Mouse (Mus musculus) erythroblast, embryonic 14.5 days (primary cell): Measurements from ENCODE around the gene B230217C12Rik. TPM values are rescaled to one million over a fixed set of nuclear protein-coding genes. Genes with fewer than 3 reads are reported as not detected.

Experiments used
- H3K27me3 ChIP-seq: 2 replicates; pipeline ENCODE4 v1.6.1; 2012; ENCODE audit warnings: inconsistent platforms; ENCODE audit not compliant: control insufficient read depth
- H3K36me3 ChIP-seq: 2 replicates; pipeline ENCODE4 v1.6.1; 2012; ENCODE audit warnings: mild to moderate bottlenecking, inconsistent platforms; ENCODE audit not compliant: control insufficient read depth
- H3K4me1 ChIP-seq: 2 replicates; pipeline ENCODE4 v1.6.1; 2012; ENCODE audit warnings: inconsistent platforms; ENCODE audit not compliant: control insufficient read depth
- H3K4me3 ChIP-seq: replicated peaks from 2 replicates; pipeline ENCODE3; 2012; ENCODE audit warnings: moderate library complexity, mild to moderate bottlenecking, inconsistent platforms
- H3K9me3 ChIP-seq: 2 replicates; pipeline ENCODE4 v1.6.1; 2012; ENCODE audit warnings: low read length, inconsistent platforms, mixed read lengths; ENCODE audit not compliant: control insufficient read depth
- GATA1 ChIP-seq: IDR thresholded peaks from 2 replicates; pipeline ENCODE4 v1.6.1; 2012; ENCODE audit warnings: low read length, inconsistent platforms, mixed read lengths
- TAL1 ChIP-seq: IDR thresholded peaks from 3 replicates; pipeline ENCODE4 v1.6.1; 2012; ENCODE audit warnings: low read length, inconsistent platforms, mixed read lengths
- polyA plus RNA-seq: library from polyadenylated mRNA; stranded (reverse); fragments of >175 nt; gene quantifications from 2 replicates; pipeline ENCODE4 v1.2.3, GENCODE M21; 2012

Gene B230217C12Rik
- polyA plus RNA-seq, 1 experiment = not detected

GRCm38 (mm10) chr11:97800691-97801408 lies 39.7 kb upstream of the B230217C12Rik start:
- Histone ChIP-seq H3K4me3 (peak overlapping the region; percentile 74), H3K9me3 (no peaks in the 10 kb centered on the region), H3K36me3 (no peaks in the 10 kb centered on the region), H3K4me1 (peaks cover 45% of the 10 kb centered on the region), H3K27me3 (peaks cover 38% of the 10 kb centered on the region)
- TF ChIP-seq TAL1 (no peak), GATA1 (no peak)

GRCm38 (mm10) chr11:97801409-97802193 lies 39.0 kb upstream of the B230217C12Rik start:
- Histone ChIP-seq H3K4me3 (peak overlapping the region; percentile 74), H3K4me1 (peaks cover 45% of the 10 kb centered on the region), H3K9me3 (no peaks in the 10 kb centered on the region), H3K27me3 (peaks cover 38% of the 10 kb centered on the region), H3K36me3 (no peaks in the 10 kb centered on the region; the same call in 1 of the 2 replicates)
- TF ChIP-seq TAL1 (no peak), GATA1 (no peak)

- Histone ChIP-seq H3K27me3 (peaks cover 38% of the 10 kb centered on the region), H3K4me1 (peaks cover 44% of the 10 kb centered on the region), H3K4me3 (no peak overlapping the region), H3K36me3 (no peaks in the 10 kb centered on the region; the same call in 1 of the 2 replicates), H3K9me3 (no peaks in the 10 kb centered on the region)
- TF ChIP-seq TAL1 (no peak), GATA1 (no peak)
Measured at GRCm38 (mm10) chr11:97802194-97802470, 38.4 kb upstream of the B230217C12Rik start.

- H3K36me3 ChIP-seq = no peaks in the 10 kb centered on the region; the same call in 1 of the 2 replicates
- H3K4me3 ChIP-seq = no peak overlapping the region
- TF ChIP-seq GATA1 (no peak), TAL1 (no peak)
- peaks cover 38% of the 10 kb centered on the region for H3K27me3 ChIP-seq
- no peaks in the 10 kb centered on the region for H3K9me3 ChIP-seq
- peaks cover 42% of the 10 kb centered on the region for H3K4me1 ChIP-seq
Measured at GRCm38 (mm10) chr11:97802495-97802894, 38.1 kb upstream of the B230217C12Rik start.

- Histone ChIP-seq H3K9me3 (no peaks in the 10 kb centered on the region), H3K4me3 (no peak overlapping the region), H3K27me3 (peaks cover 26% of the 10 kb centered on the region), H3K36me3 (peaks cover 3% of the 10 kb centered on the region; the same call in 1 of the 2 replicates), H3K4me1 (peaks cover 30% of the 10 kb centered on the region)
- TF ChIP-seq GATA1 (no peak), TAL1 (no peak)
Measured at GRCm38 (mm10) chr11:97803847-97804246, 36.7 kb upstream of the B230217C12Rik start.

DNA sequence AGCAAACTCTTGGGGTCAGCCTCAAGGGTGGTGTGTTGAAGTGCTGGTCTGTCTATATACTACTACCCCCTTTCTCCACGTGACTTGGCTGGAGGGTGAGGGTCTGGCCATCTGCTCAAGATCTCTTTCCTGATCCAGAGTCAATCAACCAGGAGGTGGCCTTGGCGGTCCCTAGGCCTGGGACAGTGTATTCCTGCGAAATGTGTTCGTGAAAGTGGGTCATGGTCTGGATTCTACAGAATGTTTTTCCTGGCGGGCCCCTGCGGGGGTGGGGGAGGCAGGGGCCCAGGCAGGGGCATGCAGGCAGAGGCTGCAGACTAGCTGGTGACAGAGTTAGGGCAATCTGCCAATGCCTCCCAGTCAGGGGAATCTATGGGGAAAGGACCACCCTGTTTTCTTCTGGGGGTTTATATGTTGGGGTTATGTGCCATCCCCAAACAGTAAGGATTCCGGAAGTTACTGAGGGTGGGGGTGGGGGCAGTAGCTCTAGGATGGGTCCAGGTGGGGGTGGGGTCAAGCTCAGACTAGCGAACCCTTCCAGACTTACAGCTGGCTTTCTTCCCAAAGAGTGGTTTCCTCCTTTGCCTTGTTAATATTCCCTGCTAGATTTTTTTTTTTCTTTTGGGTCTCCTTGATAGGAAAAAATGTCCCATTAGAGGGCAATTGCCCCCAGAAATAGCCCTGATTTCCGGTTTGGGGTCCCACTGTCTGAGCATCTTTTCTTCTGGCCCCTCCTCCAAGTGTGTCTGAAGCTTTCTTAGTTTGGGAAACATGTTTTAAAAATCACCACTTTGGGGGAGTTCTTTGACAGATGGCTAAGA lies 35.5 kb upstream of the B230217C12Rik start:
- H3K36me3 ChIP-seq = peaks cover 9% of the 10 kb centered on the region; the same call in 1 of the 2 replicates
- no peaks in the 10 kb centered on the region for H3K9me3 ChIP-seq
- H3K27me3 ChIP-seq = peaks cover 14% of the 10 kb centered on the region
- H3K4me3 ChIP-seq = no peak overlapping the region
- no peak for TF ChIP-seq GATA1
- TF ChIP-seq TAL1 = no peak
- peaks cover 20% of the 10 kb centered on the region for H3K4me1 ChIP-seq

DNA sequence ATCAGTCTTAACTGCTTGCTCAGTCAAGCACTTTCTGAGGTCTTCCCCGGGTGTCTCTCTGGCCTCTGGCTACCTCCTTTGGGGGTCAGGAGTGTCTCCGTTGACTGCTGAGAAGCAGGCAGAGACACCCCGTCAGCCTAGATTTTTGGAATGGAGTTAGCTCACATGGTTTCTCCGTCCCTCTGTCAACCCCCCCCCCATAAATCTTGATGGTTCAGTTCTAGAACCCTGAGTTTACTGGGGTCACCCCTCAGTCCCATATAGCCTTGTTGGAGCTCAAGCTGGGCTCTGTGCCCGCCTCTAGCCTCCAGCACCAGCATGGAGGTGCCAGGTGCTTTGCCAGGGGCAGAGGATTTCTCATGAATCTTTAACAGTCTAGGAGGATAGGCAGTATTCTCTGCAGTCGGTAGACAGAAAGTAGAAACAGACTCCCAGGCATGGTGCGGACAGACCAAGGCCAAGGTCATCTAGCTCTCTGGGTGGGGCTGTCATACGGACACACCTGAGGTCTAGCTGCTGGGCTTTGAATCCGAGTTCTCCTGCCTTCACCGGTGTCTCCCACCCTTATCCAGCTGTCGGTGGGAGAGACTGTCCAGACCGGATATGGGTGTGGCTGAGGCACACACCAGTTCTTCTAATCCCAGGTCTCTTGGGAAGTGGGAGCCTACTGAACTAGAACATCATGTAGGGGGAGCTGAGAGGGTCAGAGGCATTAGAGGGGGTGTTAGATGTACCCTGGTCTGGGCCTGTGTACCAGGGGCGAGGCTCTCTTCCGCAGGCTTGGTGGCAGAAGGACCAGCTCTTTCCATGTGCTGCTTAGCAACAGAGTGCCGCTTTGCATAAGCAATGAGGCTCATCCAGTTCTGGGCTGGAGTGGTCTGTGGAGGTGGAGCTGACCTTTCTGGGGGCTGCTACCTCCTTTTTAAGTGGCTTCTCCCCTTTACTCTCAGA lies 34.6 kb upstream of the B230217C12Rik start:
- no peak for TF ChIP-seq GATA1
- no peak for TF ChIP-seq TAL1
- Histone ChIP-seq H3K4me3 (no peak overlapping the region), H3K36me3 (peaks cover 9% of the 10 kb centered on the region; the same call in 1 of the 2 replicates), H3K4me1 (peaks cover 17% of the 10 kb centered on the region), H3K9me3 (no peaks in the 10 kb centered on the region), H3K27me3 (peaks cover 6% of the 10 kb centered on the region)

- TF ChIP-seq TAL1 (no peak), GATA1 (no peak)
- Histone ChIP-seq H3K36me3 (peaks cover 9% of the 10 kb centered on the region; the same call in 1 of the 2 replicates), H3K4me3 (no peak overlapping the region), H3K9me3 (no peaks in the 10 kb centered on the region), H3K4me1 (peaks cover 11% of the 10 kb centered on the region), H3K27me3 (no peaks in the 10 kb centered on the region)
Measured at GRCm38 (mm10) chr11:97806613-97806964, 34.0 kb upstream of the B230217C12Rik start.
